Mouse (Mus musculus) forebrain, embryonic 13.5 days (tissue): ENCODE data around the gene Mib2. TPM values are rescaled to one million over a fixed set of nuclear protein-coding genes. Genes with fewer than 3 reads are reported as not detected.
"Not testable (repeated sequence)": the region's sequence is repeated elsewhere in the genome, so short reads cannot be mapped to it uniquely, and the experiment has no call there.

Experiments used
- ATAC-seq: fragments of 200-750 bp; cut with Nextera tagmentation; 2 replicates; pipeline ENCODE4 v1.8.0; 2017
- H3K27ac ChIP-seq: fragments of 300-500 bp; sonication (generic); 2 replicates; pipeline ENCODE4 v1.5.1; 2015; ENCODE audit warnings: inconsistent platforms, mild to moderate bottlenecking, moderate library complexity
- H3K27me3 ChIP-seq: fragments of 300-500 bp; sonication (generic); 2 replicates; pipeline ENCODE4 v1.6.1; 2015; ENCODE audit warnings: mild to moderate bottlenecking, inconsistent platforms
- H3K36me3 ChIP-seq: fragments of 300-500 bp; sonication (generic); 2 replicates; pipeline ENCODE4 v1.6.1; 2015; ENCODE audit warnings: mild to moderate bottlenecking, inconsistent platforms; ENCODE audit not compliant: poor library complexity, severe bottlenecking
- H3K4me1 ChIP-seq: fragments of 300-500 bp; sonication (generic); 2 replicates; pipeline ENCODE4 v1.6.1; 2015; ENCODE audit warnings: inconsistent platforms
- H3K4me2 ChIP-seq: fragments of 300-500 bp; sonication (generic); 2 replicates; pipeline ENCODE4 v1.6.1; 2015; ENCODE audit warnings: inconsistent platforms, mild to moderate bottlenecking, moderate library complexity
- H3K4me3 ChIP-seq: fragments of 300-500 bp; sonication (generic); 2 replicates; pipeline ENCODE4 v1.5.1; 2015; ENCODE audit warnings: mild to moderate bottlenecking, inconsistent platforms
- H3K9ac ChIP-seq: fragments of 300-500 bp; sonication (generic); 2 replicates; pipeline ENCODE4 v1.6.1; 2015; ENCODE audit warnings: mild to moderate bottlenecking, inconsistent platforms
- H3K9me3 ChIP-seq: fragments of 300-500 bp; sonication (generic); replicated peaks from 2 replicates; pipeline ENCODE4 v1.6.1; 2016; ENCODE audit warnings: inconsistent platforms
- WGBS: fragments of 180-500 bp; shearing (Covaris S2); methylation state at CpG from one replicate; pipeline ENCODE4 v1.1.7; 2015; 5-methylcytosine and 5-hydroxymethylcytosine counted together
- polyA plus RNA-seq: library from polyadenylated mRNA; unstranded; fragments of >200 nt; fragmentation: Nextera tagmentation; extraction: Ambion mirVana; gene quantifications from 2 replicates; pipeline ENCODE4 v1.2.1, GENCODE M21; 2015

Mib2 gene
- polyA plus RNA-seq, 1 experiment from 2014 or later: 29.8 TPM

DNA sequence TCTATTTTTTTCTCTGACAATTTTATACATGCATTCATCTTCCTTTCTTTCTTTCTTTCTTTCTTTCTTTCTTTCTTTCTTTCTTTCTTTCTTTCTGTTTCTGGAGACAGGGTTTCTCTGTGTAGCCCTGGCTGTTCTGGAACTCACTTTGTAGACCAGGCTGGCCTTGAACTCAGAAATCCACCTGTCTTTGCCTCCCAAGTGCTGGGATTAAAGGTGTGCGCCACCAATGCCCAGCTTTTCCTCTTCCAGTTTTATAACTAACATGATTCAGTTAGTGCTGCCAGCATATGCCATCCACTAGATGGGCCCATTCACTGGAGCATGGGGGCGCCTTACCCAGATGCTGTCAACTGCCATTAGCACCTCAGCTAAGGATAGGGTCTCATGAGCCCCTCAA is 23.7 kb downstream of the Mib2 start, which contains the start of gene Gm10563:
TSS of gene Gm10563 (minus strand) at position 101 of the 400 bp plus-strand sequence.
- not testable (repeated sequence) for H3K4me2 ChIP-seq, ATAC-seq, H3K9ac ChIP-seq, H3K4me3 ChIP-seq, H3K4me1 ChIP-seq, H3K27ac ChIP-seq, H3K27me3 ChIP-seq, H3K9me3 ChIP-seq
- 95% methylated on average over 2 of the region's 2 CpGs for WGBS
- peaks cover 88% of the 10 kb centered on the region for H3K36me3 ChIP-seq

DNA sequence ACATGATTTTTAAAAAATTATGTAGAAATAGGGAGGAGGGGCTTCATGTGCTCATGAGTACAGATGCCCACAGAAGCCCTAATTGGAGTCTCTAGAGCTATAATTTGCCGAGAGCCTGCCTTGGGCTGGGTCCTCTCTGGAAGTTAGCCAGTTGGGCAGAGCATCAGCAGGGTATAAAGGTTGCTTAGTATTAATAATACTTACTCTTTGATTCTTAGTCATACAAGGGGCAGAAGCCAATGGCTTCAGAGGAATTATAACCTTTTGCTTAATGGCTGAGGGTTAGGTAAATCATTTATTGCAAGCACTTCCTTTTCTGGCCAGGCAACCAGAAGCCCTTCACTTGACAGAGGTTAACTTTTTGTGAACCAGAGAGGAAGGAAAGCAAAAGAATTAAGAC is 25.5 kb downstream of the Mib2 start:
- Histone ChIP-seq H3K9me3 (no peaks in the 10 kb centered on the region), H3K36me3 (peaks cover 84% of the 10 kb centered on the region), H3K27me3 (no peaks in the 10 kb centered on the region), H3K27ac (no peak overlapping the region), H3K9ac (no peak overlapping the region), H3K4me3 (no peak overlapping the region), H3K4me1 (no peaks in the 10 kb centered on the region), H3K4me2 (no peak overlapping the region)
- 96% methylated on average over 1 of the region's 1 CpGs for WGBS
- ATAC-seq: no peak

DNA sequence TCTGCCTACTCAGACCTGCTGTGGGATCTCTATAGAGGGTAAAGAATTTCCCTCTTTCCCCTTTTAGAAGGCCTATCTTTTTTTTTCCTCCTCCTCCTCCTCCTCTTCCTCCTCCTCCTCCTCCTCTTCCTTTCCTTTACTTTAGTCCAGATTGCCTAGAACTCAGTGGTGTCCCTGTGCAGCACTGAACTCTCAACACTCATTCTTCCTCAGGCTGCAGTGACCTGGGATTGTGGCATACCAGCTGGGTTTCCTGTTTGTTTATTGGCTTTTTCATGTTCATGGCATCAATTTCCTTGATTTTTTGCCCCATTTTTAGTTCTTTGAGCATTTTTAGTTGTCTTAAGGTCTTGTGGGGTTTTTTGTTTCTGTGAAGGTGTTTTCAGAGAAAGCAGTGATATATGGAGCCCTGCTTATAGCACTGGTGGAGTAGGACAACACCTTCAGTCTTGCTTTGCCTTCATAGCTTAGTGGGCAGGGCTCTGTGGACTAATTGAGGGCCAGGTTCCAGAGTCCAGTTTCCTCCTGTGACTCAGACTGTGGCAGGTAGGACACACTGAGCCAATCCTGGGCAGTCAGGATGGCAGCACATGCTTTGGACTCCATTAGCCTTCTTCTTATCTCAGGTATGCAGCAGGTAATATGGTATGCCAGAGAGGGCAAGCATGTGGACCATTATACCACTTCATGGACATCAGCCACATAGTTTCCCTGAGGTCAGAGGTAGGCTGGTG is 33.1 kb downstream of the Mib2 start:
- peaks cover 91% of the 10 kb centered on the region for H3K36me3 ChIP-seq
- H3K4me3 ChIP-seq: no peak overlapping the region
- H3K9ac ChIP-seq: no peak overlapping the region
- H3K27ac ChIP-seq: no peak overlapping the region
- no peaks in the 10 kb centered on the region for H3K4me1 ChIP-seq
- H3K4me2 ChIP-seq: no peak overlapping the region
- no peaks in the 10 kb centered on the region for H3K27me3 ChIP-seq
- no peaks in the 10 kb centered on the region for H3K9me3 ChIP-seq
- no peak for ATAC-seq

DNA sequence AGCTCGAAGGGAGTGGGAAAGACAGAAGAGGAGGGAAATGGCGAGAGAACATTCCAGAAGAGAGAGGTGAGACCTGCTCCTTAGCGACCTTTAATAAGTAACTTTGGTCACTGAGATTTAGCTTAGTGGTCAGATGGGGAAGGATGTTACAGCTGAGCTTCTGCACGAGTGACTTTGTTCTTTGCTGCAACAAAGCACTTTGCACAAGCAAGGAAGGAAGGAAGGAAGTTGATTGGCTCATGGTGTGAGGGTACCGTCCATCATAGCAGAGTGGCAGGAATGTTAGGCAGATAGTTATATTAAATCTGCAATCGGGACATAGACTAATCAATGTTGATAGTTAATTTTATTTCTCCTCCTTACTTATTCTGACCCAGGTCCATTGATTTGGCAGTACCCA is 38.7 kb downstream of the Mib2 start:
- no peak for ATAC-seq
- H3K27me3 ChIP-seq: no peaks in the 10 kb centered on the region
- H3K4me1 ChIP-seq: peaks cover 4% of the 10 kb centered on the region
- no peak overlapping the region for H3K4me2 ChIP-seq
- peaks cover 79% of the 10 kb centered on the region for H3K36me3 ChIP-seq
- no peak overlapping the region for H3K9ac ChIP-seq
- no peak overlapping the region for H3K4me3 ChIP-seq
- 85% methylated on average over 6 of the region's 6 CpGs for WGBS
- H3K27ac ChIP-seq: no peak overlapping the region
- no peaks in the 10 kb centered on the region for H3K9me3 ChIP-seq

DNA sequence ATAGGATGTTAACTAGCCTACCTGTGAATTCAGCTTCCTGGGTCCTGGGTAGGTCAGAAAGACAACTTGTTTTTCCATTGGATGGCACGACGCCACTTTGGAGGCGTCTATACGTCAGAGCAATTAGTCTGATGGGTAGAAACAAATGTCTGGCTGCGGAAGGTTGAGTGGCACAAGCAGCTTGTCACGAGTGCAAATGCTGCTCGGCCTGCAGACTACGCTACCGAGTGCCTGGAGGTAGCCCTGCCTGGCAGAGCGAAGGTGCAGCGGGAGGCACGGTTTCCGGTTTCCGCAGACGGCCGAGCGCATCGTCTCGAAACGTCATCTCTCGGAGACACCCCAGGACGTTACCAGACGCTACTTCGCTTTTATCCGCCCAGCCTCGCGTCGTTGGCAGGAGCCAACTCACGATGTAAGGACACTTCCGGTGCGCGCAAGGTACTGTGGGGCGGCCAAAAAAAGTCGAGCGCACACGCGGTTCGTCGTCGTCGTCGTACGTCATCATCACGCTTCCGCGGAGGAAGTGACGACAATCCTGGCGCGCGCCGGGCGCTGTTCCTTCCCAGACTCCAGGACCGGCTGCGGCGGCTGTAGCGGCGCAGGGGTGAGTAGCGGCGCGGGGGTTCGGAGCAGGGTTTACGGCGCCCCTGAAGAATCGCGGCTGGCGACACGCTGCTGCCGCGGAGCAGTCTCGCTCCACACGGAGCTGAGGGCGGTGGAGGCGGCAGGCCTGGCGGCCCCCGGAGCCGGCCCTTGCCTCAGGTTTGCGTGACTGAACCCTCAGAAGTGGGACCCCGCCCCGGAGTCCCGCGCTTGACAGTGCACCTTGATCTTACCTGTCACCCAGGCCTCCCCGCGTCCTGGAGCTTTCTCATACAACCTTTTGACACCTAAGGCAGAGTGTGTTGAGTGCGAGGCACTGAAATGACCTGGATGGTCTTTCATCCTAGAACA is 44.4 kb downstream of the Mib2 start, which contains the start of gene Cdk11b:
TSS of gene Cdk11b (plus strand) at position 517 of the 954 bp plus-strand sequence.
- H3K27me3 ChIP-seq: no peaks in the 10 kb centered on the region
- H3K27ac ChIP-seq: peak within 1 kb of the TSS; percentile 89
- H3K9me3 ChIP-seq: no peaks in the 10 kb centered on the region
- WGBS: under 1% methylated on average over 84 of the region's 84 CpGs
- peak within 1 kb of the TSS; percentile 87 for H3K9ac ChIP-seq
- peak within 1 kb of the TSS; percentile 75 for H3K4me2 ChIP-seq
- peaks cover 13% of the 10 kb centered on the region for H3K4me1 ChIP-seq
- peak; percentile 100 for ATAC-seq
- peak within 1 kb of the TSS; percentile 97 for H3K4me3 ChIP-seq
- H3K36me3 ChIP-seq: peaks cover 46% of the 10 kb centered on the region

DNA sequence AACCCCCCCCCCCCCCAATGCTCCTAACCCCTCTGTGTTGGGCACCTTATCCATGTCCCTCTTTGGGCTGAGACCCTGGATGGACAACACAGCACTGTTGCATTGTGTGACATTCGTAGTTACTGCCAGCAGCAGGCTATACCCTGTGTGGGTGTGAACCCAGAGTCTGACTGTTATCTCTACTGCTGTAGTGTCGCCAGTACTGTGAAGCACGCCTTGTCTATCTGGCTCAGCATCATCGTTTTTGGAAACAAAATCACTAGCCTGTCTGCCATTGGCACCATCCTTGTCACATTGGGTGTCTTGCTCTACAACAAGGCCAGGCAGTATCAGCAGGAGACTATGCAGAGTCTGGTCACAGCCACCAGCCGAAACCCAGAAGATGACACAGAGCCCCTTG is 50.7 kb downstream of the Mib2 start:
- Histone ChIP-seq H3K27me3 (no peaks in the 10 kb centered on the region), H3K9ac (no peak overlapping the region), H3K36me3 (peaks cover 76% of the 10 kb centered on the region), H3K4me2 (no peak overlapping the region), H3K4me1 (peaks cover 1% of the 10 kb centered on the region), H3K27ac (no peak overlapping the region), H3K4me3 (no peak overlapping the region), H3K9me3 (no peaks in the 10 kb centered on the region)
- 95% methylated on average over 5 of the region's 5 CpGs for WGBS
- no peak for ATAC-seq

DNA sequence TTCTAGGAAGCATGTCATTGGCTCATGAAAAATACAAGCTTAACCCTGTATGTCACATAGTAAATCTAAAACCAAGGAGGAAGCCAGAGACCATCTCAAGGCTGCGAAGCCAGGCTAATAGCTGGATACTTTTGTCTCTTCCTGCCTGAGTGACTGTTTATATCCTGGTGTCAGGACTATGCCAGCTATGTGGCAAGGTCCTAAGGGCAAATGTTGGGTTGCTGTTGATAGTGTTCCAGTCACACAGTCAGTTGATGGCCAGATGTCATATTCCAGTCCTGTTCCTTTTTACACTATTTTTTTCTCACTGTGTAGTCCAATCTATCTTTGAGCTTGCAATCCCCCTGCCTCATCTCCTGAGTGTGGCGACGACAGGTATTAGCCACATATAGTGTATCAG is 55.7 kb downstream of the Mib2 start:
- Histone ChIP-seq H3K27me3 (no peaks in the 10 kb centered on the region), H3K4me2 (no peak overlapping the region), H3K9ac (no peak overlapping the region), H3K4me3 (no peak overlapping the region), H3K27ac (no peak overlapping the region), H3K4me1 (no peaks in the 10 kb centered on the region), H3K36me3 (peaks cover 80% of the 10 kb centered on the region), H3K9me3 (no peaks in the 10 kb centered on the region)
- WGBS: 98% methylated on average over 3 of the region's 3 CpGs
- no peak for ATAC-seq

DNA sequence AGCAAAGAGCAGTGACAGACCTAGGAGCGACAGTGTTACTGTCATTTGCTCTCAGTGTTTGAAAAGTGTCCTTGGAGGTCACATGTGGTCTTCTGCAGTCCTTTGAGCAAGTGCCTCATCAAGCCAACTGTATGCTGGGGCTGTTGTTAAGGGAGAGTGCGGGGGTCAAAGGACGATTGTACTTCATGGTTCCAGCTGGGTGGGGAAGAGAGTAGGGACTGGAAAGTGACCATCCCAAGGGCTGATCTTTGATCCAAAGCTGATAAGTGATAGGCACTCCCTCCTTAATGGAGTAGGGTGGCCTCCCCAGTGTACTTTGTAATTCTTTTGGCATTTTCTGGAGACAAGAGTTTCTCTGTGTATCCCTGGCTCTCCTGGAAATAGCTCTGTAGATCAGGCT is 57.1 kb downstream of the Mib2 start:
- Histone ChIP-seq H3K9me3 (no peaks in the 10 kb centered on the region), H3K4me2 (no peak overlapping the region), H3K27ac (no peak overlapping the region), H3K4me1 (no peaks in the 10 kb centered on the region), H3K4me3 (no peak overlapping the region), H3K36me3 (peaks cover 67% of the 10 kb centered on the region), H3K9ac (no peak overlapping the region), H3K27me3 (no peaks in the 10 kb centered on the region)
- 90% methylated on average over 3 of the region's 3 CpGs for WGBS
- no peak for ATAC-seq

DNA sequence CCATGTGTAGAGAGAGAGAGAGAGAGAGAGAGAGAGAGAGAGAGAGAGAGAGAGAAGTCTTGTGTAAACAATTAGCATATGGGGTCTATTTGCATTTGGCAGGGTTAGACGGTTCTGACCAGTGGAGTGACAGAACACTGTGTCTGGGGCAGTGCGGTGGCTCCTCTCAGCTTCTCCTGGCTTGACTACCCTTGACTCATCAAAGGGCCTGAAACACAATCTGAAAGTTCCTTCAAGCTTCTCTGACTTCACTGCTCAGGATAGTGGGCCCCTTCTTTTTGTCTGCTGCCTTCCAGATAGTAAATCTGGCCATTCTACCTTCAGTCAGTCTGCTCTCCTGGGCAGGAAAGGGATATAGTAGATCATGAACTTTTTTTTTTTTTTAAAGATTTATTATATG is 62.2 kb downstream of the Mib2 start:
- Histone ChIP-seq H3K27me3 (no peaks in the 10 kb centered on the region), H3K9me3 (no peaks in the 10 kb centered on the region), H3K4me1 (peaks cover 12% of the 10 kb centered on the region), H3K9ac (no peak overlapping the region), H3K4me2 (no peak overlapping the region), H3K27ac (no peak overlapping the region), H3K4me3 (no peak overlapping the region), H3K36me3 (peaks cover 43% of the 10 kb centered on the region)
- ATAC-seq: no peak
- WGBS: 84% methylated on average over 2 of the region's 2 CpGs

DNA sequence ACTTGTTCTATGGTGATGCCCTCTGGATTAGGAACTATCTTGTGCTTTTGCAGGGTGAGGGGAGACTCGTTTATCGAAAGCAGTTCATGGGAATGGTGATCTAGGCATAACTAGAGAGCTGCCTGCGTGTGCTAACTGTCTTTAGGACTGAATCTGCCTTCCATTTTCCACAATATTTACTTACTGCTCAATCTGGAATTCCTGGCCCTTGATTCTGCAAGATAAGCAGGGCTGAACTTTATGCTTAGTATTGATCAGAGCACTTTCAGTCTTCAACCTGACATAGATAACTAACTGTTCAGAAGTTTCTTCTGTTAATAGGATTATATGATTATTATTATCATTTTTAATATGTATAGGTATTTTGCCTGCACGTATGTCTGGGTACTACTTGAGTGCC is 63.9 kb downstream of the Mib2 start:
- no peak overlapping the region for H3K9ac ChIP-seq
- H3K36me3 ChIP-seq: peaks cover 29% of the 10 kb centered on the region
- no peak overlapping the region for H3K4me2 ChIP-seq
- H3K4me1 ChIP-seq: peaks cover 17% of the 10 kb centered on the region
- no peak overlapping the region for H3K4me3 ChIP-seq
- no peaks in the 10 kb centered on the region for H3K27me3 ChIP-seq
- H3K9me3 ChIP-seq: no peaks in the 10 kb centered on the region
- no peak for ATAC-seq
- WGBS: 96% methylated on average over 4 of the region's 4 CpGs
- H3K27ac ChIP-seq: no peak overlapping the region
